Mouse (Mus musculus): ENCODE data around the gene Tmem107.

Tmem107 gene

DNA sequence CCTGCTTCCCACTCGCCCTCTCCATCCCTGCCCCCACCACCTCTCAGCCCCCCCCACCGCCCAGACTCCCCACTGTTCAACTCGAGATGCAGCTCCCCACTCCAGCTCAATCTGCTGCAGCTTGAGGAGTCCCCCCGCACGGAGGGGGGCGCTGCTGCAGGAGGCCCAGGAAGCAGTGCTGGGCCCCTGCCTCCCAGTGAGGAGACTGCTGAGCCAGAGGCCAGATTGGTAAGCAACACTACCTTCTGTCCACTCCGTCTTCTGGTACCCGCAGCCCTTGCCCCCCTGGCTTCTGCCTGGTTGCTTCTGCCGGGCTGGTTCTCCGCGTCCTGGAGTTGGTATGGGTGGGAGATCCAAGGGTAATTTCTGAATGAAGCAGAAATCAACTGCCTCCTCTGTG, 36.2 kb downstream of the Tmem107 start:
- no peak for DNase-seq (ENCODE audit: low spot score)

DNA sequence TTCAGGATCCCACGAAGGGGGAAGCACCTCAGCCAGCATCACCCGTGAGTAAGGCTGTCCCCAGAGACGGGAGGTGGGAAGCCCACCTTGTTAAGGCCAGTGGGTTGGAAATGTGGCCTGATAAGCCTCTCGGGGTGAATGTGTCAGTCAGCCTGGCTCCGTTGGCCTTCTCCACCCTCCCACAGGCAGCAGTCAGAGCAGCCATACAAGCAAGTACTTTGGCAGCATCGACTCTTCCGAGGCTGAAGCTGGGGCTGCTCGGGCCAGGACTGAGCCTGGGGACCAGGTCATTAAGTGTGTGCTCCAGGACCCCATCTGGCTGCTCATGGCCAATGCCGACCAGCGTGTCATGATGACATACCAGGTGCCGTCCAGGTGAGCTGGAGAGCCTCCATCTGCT, 37.1 kb downstream of the Tmem107 start:
- no peak for DNase-seq (ENCODE audit: low spot score)

DNA sequence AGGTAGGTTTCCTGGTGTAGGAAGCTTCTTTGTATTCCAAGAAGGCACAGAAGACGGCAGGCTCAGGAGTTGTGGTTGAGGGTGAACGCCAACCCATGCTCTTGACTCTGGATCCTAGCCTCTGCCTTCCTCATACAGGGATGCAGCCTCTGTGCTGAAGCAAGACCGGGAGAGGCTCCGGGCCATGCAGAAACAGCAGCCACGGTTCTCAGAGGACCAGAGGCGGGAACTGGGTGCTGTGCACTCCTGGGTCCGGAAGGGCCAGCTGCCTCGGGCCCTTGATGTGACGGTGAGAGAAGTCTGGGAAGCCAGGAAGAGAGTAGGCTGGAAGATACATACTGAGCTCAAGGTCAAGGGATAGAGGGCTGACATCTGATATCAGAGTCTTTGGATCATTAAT, 37.6 kb downstream of the Tmem107 start:
- no peak for DNase-seq (ENCODE audit: low spot score)

DNA sequence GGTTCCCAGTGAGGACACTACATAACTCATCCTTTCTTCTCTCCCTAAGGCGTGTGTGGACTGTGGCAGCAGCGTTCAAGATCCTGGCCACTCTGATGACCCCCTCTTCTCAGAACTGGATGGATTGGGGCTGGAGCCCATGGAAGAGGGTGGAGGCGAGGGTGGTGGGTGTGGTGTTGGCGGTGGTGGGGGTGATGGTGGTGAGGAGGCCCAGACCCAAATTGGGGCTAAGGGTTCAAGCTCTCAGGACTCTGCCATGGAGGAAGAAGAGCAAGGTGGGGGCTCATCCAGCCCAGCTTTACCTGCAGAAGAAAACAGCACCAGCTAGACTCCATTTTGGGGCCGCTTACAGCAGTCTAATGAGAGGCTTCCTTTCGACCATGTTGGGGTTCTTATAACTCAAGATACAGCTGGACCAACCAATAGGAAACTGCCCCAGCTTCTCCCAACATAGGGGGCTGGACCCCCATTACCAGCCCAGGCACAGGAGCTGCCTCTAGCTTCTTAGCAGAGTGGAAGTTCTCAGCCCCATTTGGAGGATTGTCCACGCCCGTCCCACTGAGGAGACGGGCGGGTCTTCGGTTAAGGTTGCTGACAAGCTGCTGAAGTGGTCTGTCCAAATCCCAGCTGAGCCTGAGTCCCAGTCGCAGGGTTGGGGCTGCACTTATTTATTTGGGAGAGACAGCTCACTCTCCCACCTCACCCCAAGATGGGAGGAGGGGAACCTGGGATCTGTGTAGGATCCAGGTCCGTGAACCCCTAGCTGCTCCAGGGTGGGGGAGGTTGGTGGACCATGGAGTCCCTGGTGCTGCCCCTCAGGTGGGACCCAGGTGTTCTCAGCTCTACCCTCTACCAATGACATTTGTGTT, 38.7 kb downstream of the Tmem107 start:
- peak; percentile 48 for DNase-seq (ENCODE audit: low spot score)

DNA sequence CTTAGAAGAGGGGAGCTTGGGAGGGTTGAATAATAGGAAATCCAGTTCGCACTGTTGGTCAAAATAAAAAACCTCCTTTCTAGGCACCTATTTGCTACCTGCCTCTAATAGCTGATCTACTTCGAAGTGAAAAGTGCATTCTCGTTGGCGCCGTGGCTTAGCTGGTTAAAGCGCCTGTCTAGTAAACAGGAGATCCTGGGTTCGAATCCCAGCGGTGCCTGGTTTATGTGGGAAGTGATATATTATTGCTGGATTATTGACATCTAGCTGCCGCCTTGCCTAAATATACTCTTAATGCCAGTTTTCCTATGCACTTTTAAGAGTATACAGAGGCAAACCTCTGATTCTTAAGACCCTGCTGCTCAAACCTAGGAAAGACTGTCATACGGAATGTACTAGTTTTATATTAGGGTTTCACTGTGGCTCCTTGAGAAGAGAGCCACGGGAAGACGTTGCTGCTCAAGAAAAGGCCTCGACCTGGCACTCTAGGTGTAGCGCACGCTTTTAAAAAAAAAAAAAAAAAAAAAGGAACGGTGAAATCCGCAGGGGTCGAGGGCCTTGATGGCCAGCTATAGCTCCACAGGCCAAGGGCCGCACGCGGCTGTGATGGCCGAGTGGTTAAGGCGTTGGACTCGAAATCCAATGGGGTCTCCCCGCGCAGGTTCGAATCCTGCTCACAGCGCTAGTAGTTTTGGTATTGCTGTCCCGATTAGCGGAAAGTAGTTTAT, 39.9 kb downstream of the Tmem107 start:
- peak; percentile 44 for DNase-seq (ENCODE audit: low spot score)

DNA sequence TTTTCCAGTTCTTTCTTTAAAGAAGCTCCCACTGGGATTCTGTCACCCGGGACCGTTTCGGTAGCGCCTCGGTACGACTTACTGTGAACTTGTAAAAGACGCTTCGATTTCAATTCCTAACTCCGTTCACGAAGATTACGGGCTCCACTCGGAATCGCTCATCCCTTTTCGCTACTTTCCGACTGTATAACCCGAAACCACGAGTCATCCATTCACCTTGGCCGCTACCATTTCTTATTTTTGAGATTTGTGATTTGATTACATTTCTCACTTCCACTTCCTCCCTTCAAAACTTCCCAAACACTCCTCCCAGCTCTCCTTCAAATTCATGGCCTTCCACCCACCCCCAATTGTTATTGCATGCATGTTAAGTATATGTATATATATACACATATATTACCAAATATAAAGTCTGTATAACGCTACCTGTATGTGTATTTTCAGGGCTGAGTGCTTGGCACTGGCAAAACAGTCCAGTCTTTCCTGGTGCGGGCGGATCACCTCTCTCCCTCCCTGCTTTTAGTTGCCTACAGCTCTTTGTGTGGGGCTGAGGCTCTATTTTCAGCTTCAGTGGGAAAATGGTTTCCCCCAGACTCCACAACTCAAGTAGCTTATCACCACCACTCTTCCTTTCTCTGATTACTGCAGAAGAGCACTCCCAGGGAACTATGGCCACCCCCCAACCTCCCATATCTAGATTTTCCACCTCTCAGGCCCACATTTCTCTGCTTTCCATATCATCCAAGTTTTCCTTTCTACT, 40.6 kb downstream of the Tmem107 start:
- DNase-seq (ENCODE audit: low spot score): no peak

DNA sequence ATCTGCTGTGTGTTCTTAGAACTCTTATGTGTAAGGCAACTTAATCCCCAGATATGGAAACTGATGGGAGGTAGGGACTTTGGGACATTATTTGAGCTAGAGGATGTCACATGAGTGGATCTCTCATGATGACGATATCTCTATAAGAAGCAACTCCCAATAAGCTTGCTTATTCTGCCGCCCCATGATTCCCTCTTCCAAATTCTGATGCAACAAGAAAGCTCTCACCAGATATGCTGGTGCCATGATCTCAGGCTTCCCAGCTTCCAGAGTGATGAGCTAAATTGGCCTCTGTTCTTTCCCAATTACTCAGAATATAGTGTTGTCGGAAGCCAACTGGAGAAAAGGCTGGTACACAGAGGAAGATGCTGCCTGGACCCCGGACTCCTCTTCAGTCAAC, 41.3 kb downstream of the Tmem107 start:
- DNase-seq (ENCODE audit: low spot score): no peak

DNA sequence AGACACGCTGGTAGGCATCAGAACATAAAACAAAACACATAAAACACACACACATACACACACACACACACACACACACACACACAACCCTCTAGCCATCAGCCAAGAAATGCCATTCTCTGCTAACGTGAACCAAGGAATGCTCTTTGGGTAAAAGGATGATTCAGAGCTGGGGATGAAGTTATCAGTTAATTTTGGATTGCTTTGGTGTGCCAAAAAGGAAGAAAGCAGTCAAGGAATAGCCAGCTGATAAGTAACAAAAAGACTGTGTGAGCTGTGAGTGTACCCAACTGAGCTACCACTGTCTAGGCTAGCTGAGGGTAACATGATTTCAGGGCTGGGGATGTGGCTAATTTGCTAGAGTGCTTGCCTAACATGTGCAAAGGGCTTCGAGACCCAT, 43.4 kb downstream of the Tmem107 start:
- DNase-seq (ENCODE audit: low spot score): no peak

DNA sequence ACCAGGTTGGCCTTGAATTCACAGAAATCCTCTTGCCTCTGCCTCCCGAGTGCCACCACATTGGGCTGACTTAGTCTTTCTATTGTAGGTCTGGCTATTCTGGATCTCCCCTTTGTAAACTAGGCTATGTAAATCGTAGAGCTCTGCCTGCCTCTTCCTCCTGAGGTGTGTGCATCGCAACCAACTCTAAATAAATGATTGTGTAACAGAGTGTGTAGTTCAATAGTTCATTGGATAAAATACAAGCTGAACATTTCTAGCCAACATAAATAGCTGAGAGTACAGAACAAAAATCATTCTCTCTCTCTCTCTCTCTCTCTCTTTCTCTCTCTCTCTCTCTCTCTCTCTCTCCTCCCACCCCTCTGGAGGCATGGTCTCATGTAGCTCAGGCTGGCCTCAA, 44.0 kb downstream of the Tmem107 start:
- DNase-seq (ENCODE audit: low spot score): no peak

DNA sequence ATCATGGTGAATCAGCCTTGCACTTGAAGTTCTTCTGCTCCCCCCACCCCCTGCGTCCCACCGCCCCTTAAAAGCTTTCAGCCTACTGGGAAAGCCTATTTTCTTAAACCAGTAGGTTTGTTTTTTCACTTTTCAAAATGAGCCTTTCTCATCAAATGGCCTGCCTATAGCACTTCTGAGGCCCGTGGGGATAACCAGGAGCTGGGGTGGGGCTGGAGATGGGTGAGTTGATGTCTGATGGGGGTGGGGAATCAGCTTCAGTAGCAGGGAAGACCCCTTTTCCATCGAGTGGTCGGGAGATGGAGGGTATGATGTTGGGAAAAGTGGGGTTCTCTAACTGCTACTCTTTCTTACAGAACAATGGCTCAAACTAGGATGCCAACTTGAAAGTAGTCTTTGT, 46.2 kb downstream of the Tmem107 start:
- DNase-seq (ENCODE audit: low spot score): no peak

DNA sequence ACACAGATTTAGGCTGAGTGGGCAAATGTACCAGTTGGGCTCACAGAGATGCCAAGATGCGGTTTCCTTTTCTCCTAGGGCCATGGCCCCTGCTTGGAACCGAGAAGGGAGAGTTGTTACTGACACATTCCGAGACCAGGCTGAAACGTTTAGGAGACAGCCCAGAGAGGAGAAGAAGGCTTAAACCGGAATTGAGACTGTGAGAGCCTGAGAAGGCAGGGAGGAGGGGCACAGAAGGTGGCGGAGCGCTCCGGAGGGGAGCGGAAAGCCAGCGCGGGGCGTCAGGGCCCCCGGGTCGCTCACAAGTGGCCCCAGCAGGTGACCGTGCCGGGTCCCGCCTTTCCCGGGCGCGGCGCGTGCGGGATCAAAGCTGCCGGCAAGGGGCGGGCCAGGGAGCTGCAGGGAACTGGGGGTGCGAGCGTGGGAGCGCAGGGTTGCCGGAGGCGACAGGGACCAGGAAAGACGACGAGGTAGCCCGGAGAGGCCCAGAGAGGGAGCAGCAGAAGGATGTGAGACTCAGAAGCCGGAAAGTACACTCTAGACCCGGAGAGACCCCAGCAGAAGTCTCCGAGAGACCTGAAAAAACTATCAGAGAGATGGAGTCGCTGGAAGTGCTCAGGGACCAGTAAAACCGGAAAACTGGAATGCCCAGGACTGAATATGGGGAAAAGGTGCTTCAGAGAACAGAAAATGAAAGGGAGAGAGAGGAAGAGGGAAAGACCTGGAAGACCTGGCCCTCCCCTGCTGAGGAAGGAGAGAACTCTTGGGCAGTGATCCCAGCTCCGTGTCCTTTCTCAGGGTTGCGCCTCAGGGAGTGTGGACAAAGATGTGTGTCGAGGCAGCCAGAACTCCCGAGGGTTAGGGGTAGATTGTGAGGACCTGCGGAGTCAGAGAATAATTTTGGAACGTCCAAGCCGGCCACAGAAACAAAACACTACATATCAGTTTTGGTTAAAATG, 47.4 kb downstream of the Tmem107 start:
- DNase-seq (ENCODE audit: low spot score): peak; percentile 71

DNA sequence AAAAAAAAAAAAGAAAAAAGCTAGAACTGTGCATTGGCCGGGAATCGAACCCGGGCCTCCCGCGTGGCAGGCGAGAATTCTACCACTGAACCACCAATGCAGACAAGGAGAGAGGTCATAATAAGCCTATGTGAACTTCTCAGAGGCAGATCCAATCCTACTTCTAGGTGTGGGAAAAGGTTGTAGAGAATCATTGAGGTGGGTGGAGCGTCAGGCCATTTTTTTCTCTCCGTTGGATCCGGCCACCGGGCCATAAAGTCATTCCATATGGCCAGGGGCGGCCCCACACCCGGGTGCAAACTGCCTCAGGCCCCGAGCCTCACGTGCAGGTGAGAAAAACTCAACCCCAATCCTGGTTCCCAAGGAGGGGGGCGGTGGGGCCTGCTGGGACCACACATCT, 48.2 kb downstream of the Tmem107 start:
- DNase-seq (ENCODE audit: low spot score): peak; percentile 92

DNA sequence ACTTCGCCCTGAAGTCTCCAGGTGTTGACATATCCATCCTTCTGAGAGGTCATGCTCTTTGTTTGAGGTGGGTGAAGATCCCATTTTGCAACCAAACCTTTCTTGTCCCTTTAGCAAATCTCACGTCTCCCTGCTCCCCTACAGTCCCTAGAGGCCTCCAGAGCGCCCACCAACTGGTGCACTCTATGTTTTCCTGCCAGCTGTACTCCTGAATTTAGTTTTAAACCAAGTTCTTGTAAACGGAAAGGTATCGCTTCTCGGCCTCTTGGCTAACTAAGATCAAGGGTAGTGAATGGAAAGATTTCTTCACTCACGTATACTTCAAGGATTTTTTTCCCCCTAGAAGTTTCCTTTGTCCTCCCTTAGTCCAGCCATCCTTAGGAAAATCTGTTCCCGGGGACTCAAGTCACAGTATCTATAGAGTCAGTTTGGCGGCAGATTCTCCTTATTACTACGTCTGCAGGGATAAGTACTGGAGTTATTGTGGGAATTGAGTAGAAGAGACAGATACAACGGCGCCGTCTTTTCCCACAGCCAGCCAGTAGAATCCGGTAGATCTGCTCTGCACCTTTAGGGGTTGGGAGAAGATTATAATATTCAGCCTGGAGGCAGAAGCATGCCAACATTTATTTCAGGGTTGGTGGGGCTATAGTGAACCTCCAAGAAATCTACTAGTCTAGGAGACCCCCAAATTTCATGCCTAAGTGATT, 49.0 kb downstream of the Tmem107 start:
- DNase-seq (ENCODE audit: low spot score): no peak

DNA sequence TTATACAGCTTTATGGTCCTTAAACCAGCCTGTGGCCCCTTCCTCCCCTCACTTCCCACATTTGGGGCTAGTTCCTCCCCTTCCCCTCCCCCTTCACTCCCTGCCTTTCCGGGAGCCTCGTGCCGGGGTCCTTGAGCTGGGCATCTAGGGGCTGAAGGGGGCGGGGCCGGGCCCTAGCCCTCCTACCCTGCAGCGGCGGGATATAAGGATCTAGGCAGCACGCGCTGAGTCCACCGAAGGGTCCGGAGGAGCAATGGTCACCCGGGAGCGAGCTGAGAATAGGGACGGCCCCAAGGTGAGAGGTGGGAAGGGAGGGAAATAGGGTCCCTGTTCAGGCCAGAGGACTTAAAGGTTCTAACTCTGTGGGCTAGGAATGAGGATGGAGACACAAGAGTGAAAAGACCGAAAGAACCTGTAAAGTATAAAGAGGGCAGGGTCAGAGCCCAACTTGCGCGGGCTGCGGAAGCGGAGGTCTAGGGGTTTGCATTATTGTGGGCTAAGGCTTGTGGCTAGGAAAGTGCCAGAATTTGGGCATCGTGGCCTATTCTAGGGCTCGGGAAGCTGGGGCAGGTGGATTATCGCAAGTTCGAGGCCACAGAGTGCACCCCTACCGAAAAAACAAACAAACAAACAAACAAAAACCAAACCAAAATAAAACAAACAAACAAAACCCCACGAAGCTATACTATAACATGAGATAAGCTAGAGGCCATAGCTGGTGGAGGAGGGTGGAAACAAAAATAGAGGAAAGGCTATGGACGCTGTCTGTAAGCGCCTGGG, 49.8 kb downstream of the Tmem107 start, which contains the start of gene Hes7:
TSS of gene Hes7 (plus strand) at position 184 of the 780 bp plus-strand sequence.
- no peak for DNase-seq (ENCODE audit: low spot score)

DNA sequence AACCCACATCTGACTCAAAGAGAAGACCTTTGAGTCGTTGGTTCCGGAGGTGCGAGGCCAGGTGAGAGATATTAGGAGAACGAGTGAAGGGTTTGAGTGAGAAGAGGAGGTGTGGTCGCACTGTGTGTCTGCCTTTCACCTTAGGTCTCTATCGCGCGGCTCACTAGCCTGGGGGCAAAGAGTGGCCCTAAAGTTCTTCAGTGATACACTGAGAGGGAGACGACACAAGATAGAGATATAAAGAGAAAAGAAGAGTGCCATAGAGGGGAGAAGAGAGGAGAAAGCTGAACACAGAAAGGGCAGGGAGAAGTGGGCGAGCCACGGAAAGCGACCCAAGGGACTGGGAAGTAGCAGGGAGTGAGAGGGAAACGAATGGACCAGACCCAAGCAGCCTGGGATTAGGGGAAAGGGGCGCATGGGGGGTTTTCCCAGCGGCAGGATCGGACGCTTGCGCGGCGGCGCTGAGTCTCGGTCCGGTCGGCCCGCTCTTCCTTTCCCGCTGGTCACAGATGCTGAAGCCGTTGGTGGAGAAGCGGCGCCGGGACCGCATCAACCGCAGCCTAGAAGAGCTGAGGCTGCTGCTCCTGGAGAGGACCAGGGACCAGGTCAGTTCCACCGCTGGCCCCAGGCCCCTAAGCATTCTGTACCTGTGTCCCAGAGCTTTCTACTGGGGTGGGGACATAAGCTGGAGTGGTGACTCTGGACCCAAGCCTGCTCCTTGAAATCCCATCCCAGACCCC, 50.6 kb downstream of the Tmem107 start:
- no peak for DNase-seq (ENCODE audit: low spot score)

DNA sequence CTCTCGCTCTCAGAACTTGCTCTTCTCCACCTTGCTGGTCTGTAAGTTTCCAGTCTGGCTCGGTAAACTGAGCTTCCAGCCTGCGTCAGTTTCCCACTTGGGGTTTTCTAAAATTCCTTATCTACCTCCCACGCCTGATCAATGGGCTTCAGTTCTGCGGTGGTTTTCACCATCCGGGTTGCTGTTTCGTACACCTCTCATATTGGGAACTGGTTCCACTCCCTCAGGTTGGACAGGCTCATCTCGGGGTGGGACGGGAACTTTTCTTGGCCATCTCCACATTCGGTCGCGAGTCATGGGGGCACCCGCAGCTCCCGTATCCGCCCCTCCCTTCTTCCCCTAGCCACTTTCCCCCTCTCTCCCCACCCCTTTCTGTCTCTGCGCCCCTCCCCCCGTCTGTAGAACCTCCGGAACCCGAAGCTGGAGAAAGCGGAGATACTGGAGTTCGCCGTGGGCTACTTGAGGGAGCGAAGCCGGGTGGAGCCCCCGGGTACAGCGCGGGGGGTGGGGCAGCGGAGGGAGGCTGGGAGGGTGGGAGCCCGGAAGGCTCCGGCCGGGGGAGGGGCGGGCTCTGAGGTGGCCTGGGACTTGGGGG, 51.2 kb downstream of the Tmem107 start:
- no peak for DNase-seq (ENCODE audit: low spot score)

DNA sequence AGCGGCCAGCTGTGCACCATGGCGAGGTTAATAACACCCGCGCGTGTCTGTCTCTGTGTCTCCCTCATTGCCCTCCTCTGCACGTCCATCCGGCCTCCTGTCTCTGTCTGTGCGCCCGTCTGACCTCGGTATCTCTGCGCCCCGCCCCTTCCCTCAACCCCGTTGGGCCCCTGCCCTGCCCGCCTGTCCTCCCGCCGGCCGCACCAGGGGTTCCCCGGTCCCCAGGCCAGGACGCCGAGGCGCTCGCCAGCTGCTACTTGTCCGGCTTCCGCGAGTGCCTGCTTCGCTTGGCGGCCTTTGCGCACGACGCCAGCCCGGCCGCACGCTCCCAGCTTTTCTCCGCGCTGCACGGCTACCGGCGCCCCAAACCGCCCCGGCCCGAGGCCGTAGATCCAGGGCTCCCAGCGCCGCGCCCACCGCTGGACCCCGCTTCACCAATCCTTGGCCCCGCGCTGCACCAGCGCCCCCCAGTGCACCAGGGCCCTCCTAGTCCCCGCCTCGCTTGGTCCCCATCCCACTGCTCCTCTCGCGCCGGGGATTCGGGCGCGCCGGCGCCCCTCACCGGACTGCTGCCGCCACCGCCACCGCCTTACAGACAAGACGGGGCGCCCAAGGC, 51.8 kb downstream of the Tmem107 start, which contains the start of gene 9130213A22Rik:
TSS of gene 9130213A22Rik (minus strand) at position 254 of the 616 bp plus-strand sequence.
- peak; percentile 75 for DNase-seq (ENCODE audit: low spot score)
